Mouse (Mus musculus) CH12.LX (cell line): ENCODE results near the gene D230025D16Rik. TPM values are rescaled to one million over a fixed set of nuclear protein-coding genes. Genes with fewer than 3 reads are reported as not detected.
A peak's percentile ranks its signal among the peaks of the same experiment; 100 is the strongest.

Experiments used
- DNase-seq: peaks from one replicate; pipeline ENCODE4 v3.0.0-alpha.2; 2013; ENCODE audit errors: extremely low read depth
- H3K27ac ChIP-seq: 2 replicates; pipeline ENCODE4 v1.5.1; 2012; ENCODE audit warnings: low read depth, mild to moderate bottlenecking, control low read depth, moderate library complexity; ENCODE audit not compliant: insufficient read depth
- H3K27me3 ChIP-seq: replicated peaks from 2 replicates; pipeline ENCODE3; 2012; ENCODE audit warnings: inconsistent platforms
- H3K36me3 ChIP-seq, 2 experiments: replicated peaks in 1 of 2; 2 replicates each; pipeline versions ENCODE3 to v1.6.1; 2012; ENCODE audit warnings: inconsistent platforms in 1 of 2, low read length in 1 of 2, mild to moderate bottlenecking in 1 of 2, mixed read lengths in 1 of 2, moderate library complexity in 1 of 2; ENCODE audit not compliant: control insufficient read depth in 1 of 2, insufficient read depth in 1 of 2
- H3K4me1 ChIP-seq, 2 experiments: 2 replicates each; pipeline ENCODE4 v1.6.1; 2012; ENCODE audit warnings: inconsistent platforms in 1 of 2, moderate library complexity in 1 of 2; ENCODE audit not compliant: insufficient read depth in 2 of 2, control insufficient read depth in 1 of 2
- H3K4me2 ChIP-seq: 2 replicates; pipeline ENCODE4 v1.6.1; 2012; ENCODE audit warnings: low read depth, mild to moderate bottlenecking, control low read depth; ENCODE audit not compliant: poor library complexity, insufficient read depth, severe bottlenecking
- H3K4me3 ChIP-seq, 3 experiments: fragments of 150-350 bp in 1 of 3; sonication (generic) in 1 of 3; replicated peaks in 1 of 3; 2 replicates each; pipeline versions ENCODE3 to v1.5.1; 2011 to 2012; ENCODE audit warnings: low read depth in 2 of 3, low read length in 2 of 3, mild to moderate bottlenecking in 2 of 3, moderate library complexity in 2 of 3, control low read depth in 1 of 3, improper control_type of control experiment in 1 of 3, inconsistent platforms in 1 of 3, mixed read lengths in 1 of 3; ENCODE audit not compliant: poor library complexity in 1 of 3
- H3K79me2 ChIP-seq: replicated peaks from 2 replicates; pipeline ENCODE4 v1.6.1; 2012; ENCODE audit warnings: mild to moderate bottlenecking, moderate library complexity; ENCODE audit not compliant: control insufficient read depth, poor library complexity, insufficient read depth, severe bottlenecking; ENCODE audit errors: extremely low read depth
- H3K9ac ChIP-seq: 2 replicates; pipeline ENCODE4 v1.6.1; 2012; ENCODE audit warnings: low read depth, mild to moderate bottlenecking, control low read depth, moderate library complexity; ENCODE audit not compliant: insufficient read depth
- H3K9me3 ChIP-seq: replicated peaks from 2 replicates; pipeline ENCODE3; 2012; ENCODE audit warnings: low read length, inconsistent platforms, mixed read lengths
- EP300 ChIP-seq: IDR thresholded peaks from 2 replicates; pipeline ENCODE4 v1.6.1; 2011; ENCODE audit warnings: low read length, improper control_type of control experiment
- ETS1 ChIP-seq: conservative IDR thresholded peaks from 2 replicates; pipeline ENCODE4 v1.6.1; 2012; ENCODE audit warnings: low read depth, mild to moderate bottlenecking, inconsistent platforms, low read length, improper control_type of control experiment, moderate library complexity
- MXI1 ChIP-seq: IDR thresholded peaks from 2 replicates; pipeline ENCODE4 v1.6.1; 2011; ENCODE audit warnings: mild to moderate bottlenecking, low read depth, low read length, improper control_type of control experiment
- MYC ChIP-seq: IDR thresholded peaks from 2 replicates; pipeline ENCODE4 v1.6.1; 2011; ENCODE audit warnings: low read depth, mild to moderate bottlenecking, improper control_type of control experiment, low read length
- NRF1 ChIP-seq: IDR thresholded peaks from 2 replicates; pipeline ENCODE4 v1.6.1; 2014; ENCODE audit warnings: low read depth, mild to moderate bottlenecking, inconsistent platforms, low read length, improper control_type of control experiment, moderate library complexity
- TBP ChIP-seq: conservative IDR thresholded peaks from 2 replicates; pipeline ENCODE4 v1.6.1; 2011; ENCODE audit warnings: low read depth, low read length, improper control_type of control experiment
- ZNF384 ChIP-seq: IDR thresholded peaks from 2 replicates; pipeline ENCODE4 v1.6.1; 2012; ENCODE audit warnings: low read depth, low read length, improper control_type of control experiment, inconsistent platforms
- dilution Hi-C: fragments of 300-500 bp; cut with MboI; formaldehyde crosslinking; loops from 2 replicates; pipeline ENCODE4 v1.14.3; 2020; ENCODE audit warnings: low sequenced_read_pairs; ENCODE audit not compliant: extremely low pct_unique_long_range_greater_than_20kb, extremely low pct_ligation_motif_present
- in situ Hi-C: fragments of 300-500 bp; cut with MboI; formaldehyde crosslinking; loops from 3 replicates; pipeline ENCODE4 v1.14.3; 2019; ENCODE audit warnings: low sequenced_read_pairs, low pct_ligation_motif_present, low pct_unique_long_range_greater_than_20kb, mixed read lengths
- polyA plus RNA-seq: library from polyadenylated mRNA; unstranded; fragments of >175 nt; gene quantifications from 2 replicates; pipeline ENCODE4 v1.2.1, GENCODE M21; 2012; ENCODE audit warnings: low read depth; ENCODE audit not compliant: insufficient read length
- total RNA-seq, 2 experiments: library from RNA; depleted of rRNA; stranded (reverse); fragments of 300-350 nt in 1 of 2; fragments of >200 nt in 1 of 2; gene quantifications; 2 replicates each; pipeline ENCODE4 v1.2.3; 2012 to 2014

Gene D230025D16Rik
- total and polyA plus RNA-seq, 3 experiments: 10.7 to 21.5 (median 14.0) TPM

DNA sequence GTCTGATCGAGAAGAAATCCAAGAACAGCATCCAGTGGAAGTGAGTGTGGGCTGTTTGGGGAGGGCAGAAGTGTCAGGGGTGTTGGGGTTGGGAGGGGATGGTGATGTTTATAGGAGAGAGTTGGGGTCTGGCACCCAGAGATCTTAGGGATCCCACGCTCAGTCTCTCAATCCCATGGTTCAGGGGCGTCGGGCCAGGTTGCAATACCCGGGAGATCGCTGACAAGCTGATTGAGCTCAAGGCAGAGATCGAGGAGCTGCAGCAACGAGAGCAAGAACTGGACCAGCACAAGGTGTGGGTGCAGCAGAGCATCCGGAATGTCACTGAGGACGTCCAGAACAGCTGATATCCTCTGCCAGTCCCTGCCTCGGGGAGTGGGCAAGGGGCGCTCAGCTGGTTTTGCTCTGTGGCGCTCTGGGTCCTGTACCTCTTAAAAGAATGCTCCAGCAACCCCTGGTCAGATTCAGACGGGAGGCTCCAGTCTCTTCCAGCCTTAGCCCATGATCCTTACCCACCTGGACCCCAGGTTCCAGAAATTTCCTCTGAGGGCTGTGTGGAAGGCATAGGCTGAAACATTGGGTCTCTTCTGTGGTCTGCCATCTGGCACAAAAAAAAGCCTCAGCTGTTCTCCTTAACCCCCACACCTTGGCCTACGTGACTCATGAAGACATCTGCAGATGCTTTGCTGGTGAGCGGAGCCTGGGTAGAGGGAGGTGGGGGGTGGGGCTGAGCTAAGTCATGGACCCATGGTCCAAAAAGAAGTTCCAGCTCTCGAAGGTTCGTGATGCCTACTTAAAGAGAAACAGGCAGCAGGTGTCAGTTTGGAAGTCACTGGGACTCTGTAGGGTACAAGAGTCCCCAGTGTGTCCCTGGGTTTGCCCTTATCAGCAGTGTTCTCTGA, 73.7 kb downstream of the D230025D16Rik start:
- H3K4me2 ChIP-seq: peak overlapping the region; percentile 80
- DNase-seq: peak; percentile 58
- H3K27me3 ChIP-seq: no peaks in the 10 kb centered on the region
- H3K27ac ChIP-seq: peak overlapping the region; percentile 29; the same call in 1 of the 2 replicates
- TF ChIP-seq ZNF384: peak; percentile 59
- TF ChIP-seq ETS1: peak; percentile 77
- TF ChIP-seq MYC: no peak
- TF ChIP-seq MXI1: peak; percentile 53
- in situ Hi-C loops (no loop called here), dilution Hi-C loops (no loop called here)
- peak overlapping the region; percentile 82 to 96 (median 89) for H3K4me3 ChIP-seq
- peak overlapping the region; percentile 94 for H3K9ac ChIP-seq
- H3K36me3 ChIP-seq: peaks cover 33 to 48% of the 10 kb centered on the region in 2 experiments
- peaks cover 10 to 66% of the 10 kb centered on the region in 2 experiments for H3K4me1 ChIP-seq
- H3K79me2 ChIP-seq: peaks cover 26% of the 10 kb centered on the region
- no peaks in the 10 kb centered on the region for H3K9me3 ChIP-seq

DNA sequence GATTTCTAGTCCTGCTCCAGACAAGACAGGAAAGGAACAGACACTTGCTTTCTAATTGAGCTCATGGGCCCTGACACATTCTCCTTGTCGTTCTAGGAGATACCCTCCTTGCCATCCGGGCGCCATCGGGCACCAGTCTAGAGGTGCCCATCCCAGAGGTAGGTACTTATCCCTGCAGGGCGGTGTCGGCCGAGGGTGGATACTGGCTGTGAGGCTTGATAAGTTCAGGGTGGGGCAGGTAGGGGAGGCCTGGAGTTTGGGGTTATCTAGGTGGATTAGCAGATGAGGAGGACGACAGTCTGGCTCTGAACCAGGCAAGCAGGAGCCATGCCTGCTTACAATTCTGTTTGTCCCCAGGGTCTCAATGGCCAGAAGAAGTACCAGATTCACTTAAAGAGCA, 75.0 kb downstream of the D230025D16Rik start:
- H3K4me3 ChIP-seq: no peak overlapping the region
- H3K36me3 ChIP-seq: peaks cover 46 to 62% of the 10 kb centered on the region in 2 experiments
- no peak overlapping the region for H3K9ac ChIP-seq
- no peak overlapping the region for H3K27ac ChIP-seq
- H3K4me1 ChIP-seq: peaks cover 10 to 75% of the 10 kb centered on the region in 2 experiments
- H3K79me2 ChIP-seq: peaks cover 26% of the 10 kb centered on the region
- no peaks in the 10 kb centered on the region for H3K9me3 ChIP-seq
- TF ChIP-seq NRF1 (no peak), EP300 (no peak), TBP (no peak)
- no peak for DNase-seq
- in situ Hi-C loops (no loop called here), dilution Hi-C loops (no loop called here)
- no peaks in the 10 kb centered on the region for H3K27me3 ChIP-seq
- H3K4me2 ChIP-seq: no peak overlapping the region

Other genes starting within 250 kb of the D230025D16Rik start
Only the 20 nearest of the 22 such genes appear.
- not detected in 2 replicates for gene Ces3a, start 176.5 kb upstream of the D230025D16Rik start, total RNA-seq (2012; rRNA removed)
- gene Ces3a, start 176.5 kb upstream of the D230025D16Rik start, total RNA-seq (2014; rRNA removed): not detected in 2 replicates
- gene Ces3a, start 176.5 kb upstream of the D230025D16Rik start, polyA plus RNA-seq: not detected in 2 replicates
- gene Ces3b, start 141.4 kb upstream of the D230025D16Rik start, total RNA-seq (2012; rRNA removed): not detected in 2 replicates
- not detected in 2 replicates for gene Ces3b, start 141.4 kb upstream of the D230025D16Rik start, total RNA-seq (2014; rRNA removed)
- not detected in 2 replicates for gene Ces3b, start 141.4 kb upstream of the D230025D16Rik start, polyA plus RNA-seq
- not detected in 2 replicates for gene Ces4a, start 93.3 kb upstream of the D230025D16Rik start, total RNA-seq (2012; rRNA removed)
- gene Ces4a, start 93.3 kb upstream of the D230025D16Rik start, total RNA-seq (2014; rRNA removed): not detected in 2 replicates
- not detected in 2 replicates for gene Ces4a, start 93.3 kb upstream of the D230025D16Rik start, polyA plus RNA-seq
- 49.7 and 70.2 TPM in 2 replicates for gene Cbfb, start 54.5 kb upstream of the D230025D16Rik start, total RNA-seq (2012; rRNA removed)
- 170 and 203 TPM in 2 replicates for gene Cbfb, start 54.5 kb upstream of the D230025D16Rik start, total RNA-seq (2014; rRNA removed)
- gene Cbfb, start 54.5 kb upstream of the D230025D16Rik start, polyA plus RNA-seq: 87.9 and 97.7 TPM in 2 replicates
- gene B3gnt9, start 30.0 kb downstream of the D230025D16Rik start, total RNA-seq (2012; rRNA removed): 4.0 and 4.1 TPM in 2 replicates
- 0.66 and 0.78 TPM in 2 replicates for gene B3gnt9, start 30.0 kb downstream of the D230025D16Rik start, total RNA-seq (2014; rRNA removed)
- 0.57 and 0.91 TPM in 2 replicates for gene B3gnt9, start 30.0 kb downstream of the D230025D16Rik start, polyA plus RNA-seq
- 30.8 and 31.0 TPM in 2 replicates for gene Tradd, start 39.5 kb downstream of the D230025D16Rik start, total RNA-seq (2012; rRNA removed)
- gene Tradd, start 39.5 kb downstream of the D230025D16Rik start, total RNA-seq (2014; rRNA removed): 20.4 and 20.7 TPM in 2 replicates
- gene Tradd, start 39.5 kb downstream of the D230025D16Rik start, polyA plus RNA-seq: 18.6 and 24.3 TPM in 2 replicates
- 8.6 and 10.5 TPM in 2 replicates for gene Fbxl8, start 39.5 kb downstream of the D230025D16Rik start, total RNA-seq (2012; rRNA removed)
- 4.6 and 5.2 TPM in 2 replicates for gene Fbxl8, start 39.5 kb downstream of the D230025D16Rik start, total RNA-seq (2014; rRNA removed)
- 5.4 and 5.9 TPM in 2 replicates for gene Fbxl8, start 39.5 kb downstream of the D230025D16Rik start, polyA plus RNA-seq
- 0.08 TPM in 1 of 2 replicates, not detected in the other for gene Hsf4, start 44.7 kb downstream of the D230025D16Rik start, total RNA-seq (2012; rRNA removed)
- not detected in 2 replicates for gene Hsf4, start 44.7 kb downstream of the D230025D16Rik start, total RNA-seq (2014; rRNA removed)
- not detected in 2 replicates for gene Hsf4, start 44.7 kb downstream of the D230025D16Rik start, polyA plus RNA-seq
- 0.34 and 0.42 TPM in 2 replicates for gene Nol3, start 51.0 kb downstream of the D230025D16Rik start, total RNA-seq (2012; rRNA removed)
- gene Nol3, start 51.0 kb downstream of the D230025D16Rik start, total RNA-seq (2014; rRNA removed): not detected in 2 replicates
- gene Nol3, start 51.0 kb downstream of the D230025D16Rik start, polyA plus RNA-seq: 0.31 TPM in 1 of 2 replicates, not detected in the other
- 4.7 and 4.8 TPM in 2 replicates for gene 4931428F04Rik, start 64.7 kb downstream of the D230025D16Rik start, total RNA-seq (2012; rRNA removed)
- gene 4931428F04Rik, start 64.7 kb downstream of the D230025D16Rik start, total RNA-seq (2014; rRNA removed): 2.2 and 2.7 TPM in 2 replicates
- gene 4931428F04Rik, start 64.7 kb downstream of the D230025D16Rik start, polyA plus RNA-seq: 9.1 and 9.4 TPM in 2 replicates
- gene Exoc3l, start 71.0 kb downstream of the D230025D16Rik start, total RNA-seq (2012; rRNA removed): 10.9 and 12.5 TPM in 2 replicates
- 3.9 and 4.4 TPM in 2 replicates for gene Exoc3l, start 71.0 kb downstream of the D230025D16Rik start, total RNA-seq (2014; rRNA removed)
- 6.3 and 7.5 TPM in 2 replicates for gene Exoc3l, start 71.0 kb downstream of the D230025D16Rik start, polyA plus RNA-seq
- 51.0 and 62.4 TPM in 2 replicates for gene E2f4, start 72.5 kb downstream of the D230025D16Rik start, total RNA-seq (2012; rRNA removed)
- gene E2f4, start 72.5 kb downstream of the D230025D16Rik start, total RNA-seq (2014; rRNA removed): 34.1 and 39.9 TPM in 2 replicates
- 165 and 198 TPM in 2 replicates for gene E2f4, start 72.5 kb downstream of the D230025D16Rik start, polyA plus RNA-seq
- 1.4 and 1.6 TPM in 2 replicates for gene Elmo3, start 80.5 kb downstream of the D230025D16Rik start, total RNA-seq (2012; rRNA removed)
- gene Elmo3, start 80.5 kb downstream of the D230025D16Rik start, total RNA-seq (2014; rRNA removed): 0.72 and 0.77 TPM in 2 replicates
- gene Elmo3, start 80.5 kb downstream of the D230025D16Rik start, polyA plus RNA-seq: 1.3 and 2.4 TPM in 2 replicates
- gene Lrrc29, start 101.1 kb downstream of the D230025D16Rik start, total RNA-seq (2012; rRNA removed): 1.7 and 1.8 TPM in 2 replicates
- 0.73 and 1.4 TPM in 2 replicates for gene Lrrc29, start 101.1 kb downstream of the D230025D16Rik start, total RNA-seq (2014; rRNA removed)
- gene Lrrc29, start 101.1 kb downstream of the D230025D16Rik start, polyA plus RNA-seq: 1.4 and 1.8 TPM in 2 replicates
- 88.1 and 113 TPM in 2 replicates for gene Tmem208, start 101.2 kb downstream of the D230025D16Rik start, total RNA-seq (2012; rRNA removed)
- 133 and 135 TPM in 2 replicates for gene Tmem208, start 101.2 kb downstream of the D230025D16Rik start, total RNA-seq (2014; rRNA removed)
- 76.2 and 99.9 TPM in 2 replicates for gene Tmem208, start 101.2 kb downstream of the D230025D16Rik start, polyA plus RNA-seq
- gene Fhod1, start 122.8 kb downstream of the D230025D16Rik start, total RNA-seq (2012; rRNA removed): 3.1 and 3.5 TPM in 2 replicates
- gene Fhod1, start 122.8 kb downstream of the D230025D16Rik start, total RNA-seq (2014; rRNA removed): 0.81 and 1.8 TPM in 2 replicates
- 7.4 and 8.1 TPM in 2 replicates for gene Fhod1, start 122.8 kb downstream of the D230025D16Rik start, polyA plus RNA-seq
- gene Slc9a5, start 123.7 kb downstream of the D230025D16Rik start, total RNA-seq (2012; rRNA removed): 3.5 and 4.5 TPM in 2 replicates
- 0.72 and 0.95 TPM in 2 replicates for gene Slc9a5, start 123.7 kb downstream of the D230025D16Rik start, total RNA-seq (2014; rRNA removed)
- 3.1 and 3.5 TPM in 2 replicates for gene Slc9a5, start 123.7 kb downstream of the D230025D16Rik start, polyA plus RNA-seq
- 0.80 and 1.1 TPM in 2 replicates for gene Plekhg4, start 148.1 kb downstream of the D230025D16Rik start, total RNA-seq (2012; rRNA removed)
- gene Plekhg4, start 148.1 kb downstream of the D230025D16Rik start, total RNA-seq (2014; rRNA removed): 0.44 and 0.59 TPM in 2 replicates
- 0.33 and 0.54 TPM in 2 replicates for gene Plekhg4, start 148.1 kb downstream of the D230025D16Rik start, polyA plus RNA-seq
- 0.08 TPM in 1 of 2 replicates, not detected in the other for gene Kctd19, start 188.4 kb downstream of the D230025D16Rik start, total RNA-seq (2012; rRNA removed)
- not detected in 2 replicates for gene Kctd19, start 188.4 kb downstream of the D230025D16Rik start, total RNA-seq (2014; rRNA removed)
- gene Kctd19, start 188.4 kb downstream of the D230025D16Rik start, polyA plus RNA-seq: 0.22 TPM in 1 of 2 replicates, not detected in the other
- 0.34 and 0.38 TPM in 2 replicates for gene Lrrc36, start 188.4 kb downstream of the D230025D16Rik start, total RNA-seq (2012; rRNA removed)
- 0.26 TPM in 1 of 2 replicates, not detected in the other for gene Lrrc36, start 188.4 kb downstream of the D230025D16Rik start, total RNA-seq (2014; rRNA removed)
- gene Lrrc36, start 188.4 kb downstream of the D230025D16Rik start, polyA plus RNA-seq: 0.19 TPM in 2 replicates